Mouse (Mus musculus) urinary bladder, adult 2 months (tissue): ENCODE results near the gene Hmgxb4. TPM values are rescaled to one million over a fixed set of nuclear protein-coding genes. Genes with fewer than 3 reads are reported as not detected.
A peak's percentile ranks its signal among the peaks of the same experiment; 100 is the strongest.

Experiments used
- DNase-seq: peaks from one replicate; pipeline ENCODE4 v3.0.0; 2022; ENCODE audit warnings: low spot score
- polyA plus RNA-seq: library from polyadenylated mRNA; depleted of rRNA; stranded (reverse); fragments of >200 nt; gene quantifications from 2 replicates; pipeline ENCODE4 v1.2.3, GENCODE M21; 2012

The Hmgxb4 gene
- polyA plus RNA-seq, 1 experiment: 30.9 TPM

DNA sequence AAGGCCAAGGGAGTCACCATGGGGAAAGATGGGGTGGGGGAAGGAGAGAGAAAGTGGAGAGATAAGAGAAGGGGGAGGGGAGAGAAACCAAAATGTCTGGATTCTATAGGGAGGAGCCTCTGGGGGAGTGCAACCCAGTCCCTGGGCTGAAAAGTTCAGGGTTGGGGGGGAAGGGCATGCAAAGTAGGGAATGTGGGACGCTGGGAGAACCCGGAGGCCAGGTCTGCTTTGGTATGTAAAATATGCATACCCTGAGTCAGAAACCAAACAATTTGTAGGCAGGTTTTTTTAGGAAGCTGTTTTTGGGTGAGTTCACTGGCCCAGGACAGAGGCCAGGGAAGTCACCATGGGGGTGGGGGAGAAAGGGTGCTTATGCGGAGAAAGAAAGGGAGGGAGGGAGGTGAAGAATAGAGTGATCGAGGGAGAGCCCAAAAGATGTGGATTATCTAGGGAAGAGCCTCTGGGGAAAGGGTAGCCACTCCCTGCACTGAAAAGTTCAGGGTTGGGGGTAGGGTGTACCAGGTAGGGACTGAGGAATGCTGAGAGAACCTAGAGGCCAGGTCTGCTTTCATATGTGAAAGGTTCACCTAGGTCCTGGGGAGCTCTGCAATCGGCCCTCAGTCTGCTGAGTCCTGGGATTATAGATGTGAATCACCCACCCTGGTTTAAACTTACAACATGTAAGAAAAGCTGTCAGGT lies 25.3 kb downstream of the Hmgxb4 start:
- DNase-seq: no peak

DNA sequence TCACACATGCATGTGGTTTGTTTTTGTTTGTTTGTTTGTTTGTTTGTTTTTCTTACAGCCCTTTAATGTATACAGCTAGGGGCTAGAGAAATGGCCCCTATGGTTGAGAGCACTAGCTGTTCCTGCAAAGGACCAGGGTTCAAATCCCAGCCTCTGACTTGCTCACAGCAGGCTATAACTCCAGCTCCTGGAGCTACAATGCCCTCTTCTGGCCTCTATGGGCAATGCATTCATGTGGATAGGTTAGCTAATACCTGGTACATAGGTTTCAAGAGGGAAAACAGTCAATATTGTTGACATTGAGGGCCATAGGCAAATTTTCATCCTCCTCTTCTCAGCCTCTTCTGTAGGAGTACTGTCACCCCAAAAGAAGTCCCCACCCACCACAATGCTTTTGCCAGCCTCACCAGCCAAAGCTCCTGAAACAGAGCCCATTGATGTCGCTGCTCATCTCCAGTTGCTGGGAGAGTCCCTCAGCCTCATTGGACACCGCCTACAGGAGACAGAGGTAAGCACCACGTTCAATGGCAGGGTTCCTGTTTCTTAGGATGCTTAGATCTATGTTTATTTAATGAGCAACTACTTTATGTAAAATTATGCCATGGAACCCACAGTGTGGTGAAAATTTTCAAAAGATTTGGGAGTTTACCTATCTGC lies 30.6 kb downstream of the Hmgxb4 start:
- DNase-seq: no peak

DNA sequence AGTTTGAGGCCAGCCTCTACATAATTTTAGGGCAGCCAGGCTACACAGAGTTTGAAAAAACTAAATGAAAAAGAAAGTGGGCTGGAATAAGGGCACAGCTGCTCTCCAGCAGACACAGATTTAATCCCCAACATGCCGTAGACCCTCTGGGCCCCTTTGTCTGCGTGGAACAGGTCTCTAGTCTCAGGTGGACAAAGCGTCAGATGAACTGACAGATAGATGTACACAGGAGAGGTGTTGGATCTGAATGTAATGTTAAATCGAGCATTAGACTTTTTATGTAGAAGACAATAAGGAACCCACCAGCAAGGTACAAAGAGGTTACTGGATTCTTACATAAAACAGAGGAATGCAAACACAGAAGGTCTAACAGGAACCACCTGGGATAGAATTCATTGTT lies 32.7 kb downstream of the Hmgxb4 start:
- DNase-seq: no peak

DNA sequence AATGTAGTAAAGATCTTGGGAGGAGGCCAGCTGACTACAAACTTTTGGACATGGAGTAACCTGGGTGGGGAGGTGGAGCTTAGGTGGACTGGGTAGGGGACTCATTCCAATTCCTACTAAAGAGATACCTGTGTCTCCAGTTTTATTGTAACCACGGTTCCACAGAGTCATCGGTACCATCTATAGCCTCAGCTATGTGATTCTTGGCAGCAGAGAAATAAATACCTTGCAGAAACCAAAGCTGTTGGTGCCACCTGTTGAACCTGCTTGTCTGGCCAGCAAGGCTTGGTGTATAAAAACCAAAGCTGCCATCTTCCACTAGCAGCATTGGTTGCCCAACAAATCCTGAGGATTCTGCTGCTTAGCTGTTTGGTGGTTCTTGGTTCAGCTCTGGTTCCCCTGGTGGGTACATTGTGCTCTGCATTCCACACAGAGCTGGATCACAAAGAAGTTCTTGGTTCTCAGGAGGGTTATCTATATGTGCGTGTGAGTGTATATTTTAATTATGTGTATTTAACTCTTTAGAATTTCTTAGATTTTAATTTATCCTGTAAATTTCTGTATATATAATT lies 37.4 kb downstream of the Hmgxb4 start:
- no peak for DNase-seq

DNA sequence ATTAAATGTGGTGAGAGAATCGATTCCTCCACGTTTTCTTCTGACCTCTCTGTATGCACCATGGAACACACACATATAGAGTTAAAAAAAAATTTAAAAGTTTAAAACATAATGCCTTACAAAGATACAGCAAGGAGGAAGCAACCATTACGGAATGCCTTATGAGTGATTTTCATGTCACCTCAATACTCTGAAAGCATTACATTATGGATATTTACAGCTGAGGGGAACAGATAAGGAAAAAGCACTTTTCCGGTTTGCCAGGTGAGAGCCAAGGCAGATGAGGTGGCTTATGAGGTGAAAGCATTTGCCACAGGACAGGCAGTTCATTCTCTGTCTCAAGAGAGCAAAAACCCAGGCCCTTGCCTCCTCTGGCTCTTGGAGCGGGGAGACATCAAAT lies 39.8 kb downstream of the Hmgxb4 start:
- DNase-seq: no peak

DNA sequence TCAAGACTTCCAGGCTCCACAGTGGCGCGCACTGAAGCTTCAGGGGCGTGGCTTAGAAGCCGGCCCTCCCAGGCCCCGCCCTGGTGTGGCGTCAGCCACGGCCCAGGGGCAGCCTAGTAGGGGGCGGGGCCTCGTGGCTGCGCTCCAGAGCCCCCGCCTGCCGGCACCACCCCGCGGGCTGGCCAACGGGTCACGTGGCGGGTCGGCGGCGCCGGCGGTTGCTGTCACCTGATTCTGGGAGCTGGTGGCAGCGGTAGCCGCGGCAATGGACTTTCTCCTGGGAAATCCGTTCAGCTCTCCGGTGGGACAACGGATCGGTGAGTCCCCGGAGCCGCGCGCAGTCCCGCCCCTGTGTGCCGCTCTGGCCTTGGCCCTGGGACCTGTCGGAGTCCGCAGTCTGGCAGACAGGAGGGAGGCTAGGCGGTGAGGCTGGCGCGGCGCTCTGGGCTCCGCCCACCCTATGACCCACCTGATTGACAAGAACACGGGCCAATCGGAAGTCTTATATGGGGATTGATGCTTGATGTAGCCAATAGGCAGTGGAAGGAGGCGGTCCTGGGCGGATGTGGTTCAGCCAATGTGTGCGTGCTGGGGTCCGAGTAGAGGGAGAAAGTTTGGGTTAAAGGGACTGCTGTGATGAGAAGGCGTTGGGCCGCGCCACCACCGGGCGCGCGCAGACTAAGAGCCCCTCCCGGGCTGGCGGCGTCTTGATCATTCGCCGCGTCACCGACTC lies 40.5 kb downstream of the Hmgxb4 start, which contains the start of gene Tom1:
TSS of gene Tom1 (plus strand) at position 195 of the 733 bp plus-strand sequence.
- DNase-seq: peak; percentile 99

DNA sequence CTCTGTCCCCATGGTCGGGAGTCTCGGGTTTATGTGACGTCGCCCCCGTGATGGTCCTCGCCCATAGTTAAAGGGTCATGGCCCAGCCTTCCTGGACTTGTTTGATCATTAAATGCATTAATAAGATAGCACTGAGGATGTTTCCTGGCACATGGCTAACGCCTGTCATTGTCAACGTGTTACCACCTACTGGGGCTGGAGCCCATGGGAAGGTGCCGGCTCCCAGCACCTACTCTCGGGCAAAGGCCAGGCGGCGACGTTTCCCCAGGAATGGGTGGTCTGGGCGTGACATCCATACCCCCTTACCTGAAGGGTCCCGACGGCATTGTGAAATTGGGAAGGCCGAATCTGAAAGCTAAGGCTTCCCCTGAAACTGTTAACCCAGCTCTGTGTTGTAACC lies 41.1 kb downstream of the Hmgxb4 start:
- no peak for DNase-seq

DNA sequence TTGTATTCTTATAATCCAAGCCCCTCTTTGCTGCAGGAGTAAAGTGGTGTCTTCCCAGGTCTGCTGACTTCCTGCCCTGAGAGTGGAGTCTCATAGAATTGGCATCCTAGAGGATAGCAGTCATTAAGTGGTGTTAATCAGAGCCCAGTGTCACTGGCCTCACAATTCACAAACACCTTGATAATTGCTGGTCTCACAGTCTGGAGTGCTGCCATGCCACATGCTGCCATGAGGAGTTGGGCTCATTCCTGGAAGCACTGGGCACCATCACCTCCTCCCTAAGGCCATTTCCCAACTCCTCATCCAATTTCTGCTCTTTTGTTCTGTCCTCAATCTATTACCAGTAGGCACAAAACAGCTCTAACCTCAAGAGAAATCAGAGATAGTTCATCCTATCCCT lies 42.5 kb downstream of the Hmgxb4 start:
- DNase-seq: no peak

DNA sequence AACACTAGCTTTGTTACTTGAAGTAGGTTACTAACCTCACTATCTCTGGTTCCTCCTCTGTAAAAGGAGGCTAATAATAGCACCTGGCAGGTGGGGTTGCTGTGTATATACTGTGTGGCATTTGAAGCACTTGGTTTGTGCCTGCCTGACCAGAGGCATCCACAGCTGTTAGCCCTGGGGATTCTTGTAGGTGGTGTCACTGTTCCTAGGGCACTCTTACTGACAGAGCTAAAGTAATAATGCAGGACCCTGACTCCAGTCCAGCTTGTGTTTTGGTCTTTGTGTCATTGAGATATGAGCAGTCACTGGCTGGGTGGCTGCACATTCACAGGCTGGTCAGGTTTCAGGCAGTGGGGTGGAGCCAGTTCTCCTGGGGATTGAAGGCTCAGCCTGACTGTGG lies 45.3 kb downstream of the Hmgxb4 start:
- DNase-seq: no peak

DNA sequence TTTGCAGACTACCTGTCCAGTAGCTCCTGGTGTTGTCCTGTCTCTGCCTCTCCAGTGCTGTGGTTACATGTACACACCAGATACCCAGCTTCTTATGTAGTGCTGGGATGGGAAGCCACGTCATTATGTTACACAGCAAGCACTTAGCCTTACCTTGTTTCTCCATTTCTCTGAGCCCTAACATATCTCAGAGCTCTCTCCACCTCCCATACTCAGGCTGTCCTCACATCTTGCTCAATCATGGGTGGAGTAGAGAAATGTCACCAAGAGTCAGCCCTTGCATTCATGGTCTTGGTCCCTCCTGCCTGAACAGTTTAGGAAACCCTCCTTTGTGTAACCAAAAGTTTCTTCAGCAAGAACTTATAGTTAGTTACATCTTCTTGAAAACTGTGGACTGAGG lies 46.6 kb downstream of the Hmgxb4 start:
- DNase-seq: no peak

DNA sequence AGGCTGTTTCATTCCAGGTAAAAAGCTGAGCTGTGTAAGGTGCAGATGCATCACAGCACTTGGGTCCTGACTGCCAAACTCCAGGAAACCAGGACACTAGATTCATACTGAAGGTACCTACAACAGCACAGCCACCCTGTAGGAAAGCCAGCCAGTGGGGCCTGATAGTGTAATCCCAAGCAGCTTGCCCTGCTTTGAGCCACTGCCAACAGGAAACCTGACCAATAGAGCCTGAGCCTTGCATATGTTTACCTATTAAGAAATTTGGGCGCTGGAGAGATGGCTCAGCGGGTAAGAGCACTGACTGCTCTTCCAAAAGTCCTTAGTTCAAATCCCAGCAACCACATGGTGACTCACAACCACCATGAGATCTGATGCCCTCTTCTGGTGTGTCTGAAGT lies 49.0 kb downstream of the Hmgxb4 start:
- DNase-seq: no peak

DNA sequence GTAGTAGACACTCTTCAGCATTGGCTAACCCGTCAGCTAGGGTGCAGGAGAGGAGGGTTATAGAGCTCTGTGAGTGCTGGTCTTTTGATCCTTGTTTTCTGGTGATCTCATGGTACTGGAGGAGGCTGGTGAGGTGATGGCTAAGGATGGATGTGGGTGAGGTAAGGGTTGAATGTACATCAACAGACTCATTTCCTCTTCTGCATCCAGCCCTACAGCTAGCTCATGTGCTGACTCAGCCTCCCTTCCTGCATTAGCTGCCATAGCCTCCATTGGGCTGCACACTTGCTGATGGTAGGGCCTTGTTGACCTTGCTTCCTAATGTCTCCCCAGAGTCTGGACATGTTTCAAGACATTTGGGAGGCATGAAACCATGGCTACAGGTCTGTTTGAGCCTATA lies 49.8 kb downstream of the Hmgxb4 start:
- no peak for DNase-seq

DNA sequence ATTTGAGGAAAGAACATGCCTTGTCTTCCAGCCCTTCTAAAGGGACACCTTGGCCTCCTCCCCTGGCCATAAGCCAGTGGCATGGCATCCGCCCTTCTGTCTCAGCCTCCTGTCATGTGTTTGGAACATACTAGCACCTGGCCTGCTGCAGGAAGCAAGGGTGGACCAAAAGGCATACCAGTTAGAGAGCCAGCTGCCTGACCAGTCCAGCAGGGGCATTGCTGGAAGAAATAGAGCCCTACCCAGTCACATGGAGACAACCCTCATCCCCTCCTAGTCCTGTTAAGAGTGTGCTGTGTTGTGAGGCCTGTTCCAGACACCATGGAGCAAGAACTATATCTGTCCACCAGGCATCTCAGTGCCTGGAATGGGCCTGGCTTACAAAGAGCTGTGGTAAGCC lies 53.1 kb downstream of the Hmgxb4 start:
- DNase-seq: no peak

DNA sequence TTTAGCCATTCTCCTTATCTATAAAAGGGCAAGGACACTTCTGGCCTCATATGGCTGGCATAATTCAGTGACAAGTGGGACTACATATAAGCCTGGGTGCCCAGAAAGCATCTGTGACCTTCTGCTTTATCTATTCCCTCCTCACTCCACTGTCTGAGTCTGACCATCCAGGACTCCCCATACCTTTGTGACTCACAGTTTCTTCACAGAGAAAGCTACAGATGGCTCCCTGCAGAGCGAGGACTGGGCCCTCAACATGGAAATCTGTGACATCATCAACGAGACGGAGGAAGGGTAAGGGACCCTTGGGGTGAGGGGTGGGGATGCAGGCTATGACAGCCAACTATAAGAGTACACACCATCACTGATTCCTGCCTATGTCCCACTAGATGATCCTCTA lies 54.6 kb downstream of the Hmgxb4 start:
- no peak for DNase-seq

DNA sequence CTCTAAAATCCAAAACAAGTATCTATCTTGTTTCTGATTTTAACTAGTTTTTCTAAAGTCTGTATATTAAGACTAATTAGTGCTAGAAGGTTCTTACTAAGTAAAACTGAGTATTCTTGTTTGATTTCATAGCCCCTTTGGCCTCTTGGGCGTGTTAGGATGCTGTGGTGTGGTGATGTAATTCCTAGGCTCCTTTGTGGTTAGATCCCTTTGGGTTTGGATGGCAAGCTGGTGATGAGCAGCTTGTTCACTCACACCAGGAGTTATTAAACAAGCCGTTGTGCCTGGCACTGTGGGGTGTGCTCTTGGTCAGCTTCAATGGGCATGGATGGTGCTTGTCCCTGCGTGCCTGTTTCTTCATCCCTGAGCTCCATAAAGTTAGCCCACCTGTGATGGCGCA lies 60.2 kb downstream of the Hmgxb4 start:
- DNase-seq: no peak

DNA sequence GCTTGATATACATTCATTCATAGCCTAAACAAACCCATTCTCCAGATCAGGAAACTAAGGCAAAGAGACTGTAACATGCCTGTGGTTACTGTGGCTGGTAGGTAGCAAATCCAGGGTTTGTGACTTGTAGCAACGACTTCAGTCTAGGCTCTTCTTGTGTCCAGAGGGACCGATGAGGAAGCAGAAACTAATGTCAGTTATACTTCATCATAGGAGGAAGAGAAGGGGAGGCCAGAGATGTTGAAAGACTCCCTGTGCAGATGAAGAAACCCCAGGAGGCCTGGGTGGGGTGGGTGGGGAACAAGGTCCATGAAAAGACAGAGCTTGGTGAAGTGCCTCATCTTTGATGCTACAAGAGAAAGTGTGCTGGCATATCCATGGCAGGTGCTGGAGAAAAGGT lies 62.5 kb downstream of the Hmgxb4 start:
- no peak for DNase-seq

DNA sequence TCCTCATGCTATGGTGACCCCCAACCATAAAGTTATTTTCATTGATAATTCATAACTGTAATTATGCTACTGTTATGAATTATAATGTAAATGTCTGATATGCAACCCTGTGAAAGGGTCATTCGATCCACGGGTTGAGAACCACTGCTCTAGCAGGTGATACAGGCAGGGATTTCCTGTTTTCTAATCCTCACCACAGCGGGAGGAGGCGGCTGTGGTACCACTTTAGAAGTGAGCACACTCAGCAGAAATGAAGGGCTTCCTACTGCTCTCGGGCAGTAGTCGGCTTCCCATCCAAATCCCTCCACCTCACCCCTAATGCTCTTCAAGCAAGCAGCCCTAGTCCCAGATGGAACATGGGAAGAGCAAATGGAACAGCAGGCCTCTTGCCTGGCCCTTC lies 66.9 kb downstream of the Hmgxb4 start:
- no peak for DNase-seq

DNA sequence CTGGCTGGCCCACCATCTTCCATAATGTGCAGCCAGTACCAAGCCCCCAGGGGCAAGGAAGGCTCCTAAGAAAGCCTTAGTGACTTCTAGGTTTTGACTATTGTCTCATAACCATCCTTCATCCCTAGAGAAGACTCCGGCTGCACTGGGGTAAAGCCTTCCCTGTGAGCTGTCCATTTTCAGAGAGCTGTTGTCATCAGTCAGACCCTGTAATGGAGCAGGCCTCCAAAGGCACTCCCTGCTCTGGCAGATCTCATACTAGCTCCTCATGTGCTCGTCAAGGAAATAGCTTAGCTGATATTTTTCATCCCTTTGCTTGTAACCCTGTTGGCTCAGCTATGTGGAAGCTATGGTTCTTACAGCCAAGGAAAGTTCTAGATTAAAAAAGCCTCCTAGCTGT lies 67.7 kb downstream of the Hmgxb4 start:
- no peak for DNase-seq

DNA sequence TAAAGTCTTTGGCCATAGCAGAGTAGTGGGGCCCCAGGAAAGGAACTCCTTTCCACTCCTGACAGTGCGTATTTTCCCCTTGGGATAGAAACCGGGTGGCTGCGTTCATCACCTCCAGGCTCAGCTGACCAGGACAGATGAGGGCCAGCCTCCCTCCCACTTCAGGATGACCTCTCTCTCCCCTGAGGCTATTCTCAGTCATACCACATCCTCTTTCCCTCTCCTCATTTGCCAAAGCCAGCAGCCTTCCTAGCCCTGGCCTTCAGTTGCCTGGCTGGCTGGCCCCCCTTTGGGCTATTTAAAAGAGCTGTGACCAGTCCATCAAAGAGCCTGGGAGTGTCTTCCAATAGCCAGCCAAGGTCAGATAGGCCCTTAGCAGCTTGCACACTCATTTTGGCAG lies 70.1 kb downstream of the Hmgxb4 start:
- DNase-seq: no peak

DNA sequence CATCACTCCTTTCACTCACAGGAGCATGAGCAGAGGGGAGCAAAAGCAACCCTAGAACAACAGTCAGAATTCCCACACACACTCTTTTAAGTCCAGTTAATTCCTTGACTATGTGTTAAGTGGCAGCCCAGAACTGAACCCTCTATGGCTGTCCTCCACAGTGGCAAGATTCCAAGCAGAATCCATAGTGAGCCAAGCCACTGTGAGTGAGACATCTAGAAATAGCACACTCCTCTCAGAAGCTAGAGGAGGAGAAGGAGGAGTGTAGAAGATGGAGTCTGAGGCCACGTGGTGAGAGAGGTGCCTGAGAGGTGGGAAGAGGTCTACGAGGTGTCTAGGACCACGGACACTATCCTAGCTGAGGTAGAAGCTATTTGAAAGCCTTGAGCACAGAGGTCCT lies 71.6 kb downstream of the Hmgxb4 start:
- no peak for DNase-seq

DNA sequence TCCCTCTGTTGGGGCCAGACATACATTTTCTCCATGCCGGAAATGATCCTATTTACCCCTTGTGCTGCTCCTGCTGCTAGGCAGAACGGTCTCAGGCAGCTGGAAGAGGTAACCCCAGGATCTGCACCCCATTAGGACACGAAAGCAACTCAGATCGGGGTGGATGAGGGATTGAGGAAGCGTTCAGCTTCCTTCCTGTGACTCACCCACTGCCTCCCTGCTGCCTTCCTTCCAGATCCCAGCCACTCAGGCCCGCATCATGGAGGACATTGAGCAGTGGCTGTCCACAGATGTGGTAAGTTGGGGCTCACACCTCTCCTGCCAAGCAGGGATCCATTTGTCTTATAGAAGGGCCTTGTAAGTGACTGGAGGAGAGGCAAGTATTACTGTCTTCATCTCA lies 74.1 kb downstream of the Hmgxb4 start:
- no peak for DNase-seq

DNA sequence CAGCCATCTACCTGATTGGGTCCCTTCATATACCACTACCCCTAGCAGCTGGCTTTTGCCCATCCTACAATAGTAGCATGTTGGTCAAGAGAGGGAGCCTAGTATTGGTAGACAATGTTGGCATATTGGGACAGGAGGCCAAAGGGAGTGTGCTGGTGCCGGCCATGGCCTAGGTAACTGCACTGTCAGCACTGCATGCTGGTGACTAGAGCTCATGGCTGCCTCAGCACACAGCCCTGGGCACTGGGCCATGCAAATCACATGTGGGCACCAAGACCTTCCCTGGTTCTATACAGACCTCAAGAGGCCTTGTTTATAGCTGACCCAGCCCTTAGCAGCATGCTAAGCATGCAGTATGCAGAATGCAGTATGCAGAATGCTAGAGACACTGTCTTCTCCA lies 77.1 kb downstream of the Hmgxb4 start:
- no peak for DNase-seq
